Mouse (Mus musculus): ENCODE data around the gene Plcl2. TPM values are rescaled to one million over a fixed set of nuclear protein-coding genes. Genes with fewer than 3 reads are reported as not detected.
"Not testable (repeated sequence)": the region's sequence is repeated elsewhere in the genome, so short reads cannot be mapped to it uniquely, and the experiment has no call there.

Gene Plcl2
- polyA plus RNA-seq, 1 experiment: 4.3 TPM

DNA sequence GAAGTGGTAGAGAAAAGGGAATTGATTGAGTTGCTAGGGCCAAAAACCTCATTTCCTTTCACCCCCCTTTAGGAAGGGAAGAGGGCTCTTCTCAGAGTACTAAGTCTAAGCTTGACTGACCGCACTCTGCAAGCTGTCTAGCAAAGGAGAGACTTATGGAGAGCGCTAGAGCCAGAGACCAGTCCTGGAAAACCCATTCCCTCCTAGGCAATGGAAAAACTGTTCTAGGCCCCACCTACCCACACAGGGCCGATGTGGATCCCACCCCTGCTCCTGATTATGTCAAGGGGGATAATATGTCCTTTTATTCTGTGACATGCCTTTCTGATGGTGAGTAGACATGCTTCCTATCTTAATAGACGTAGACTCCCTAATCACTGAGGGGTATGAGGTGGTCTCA is 116.4 kb downstream of the Plcl2 start:
- H3K79me2 ChIP-seq (ENCODE audit: control insufficient read depth, insufficient read depth): no peaks in the 10 kb centered on the region
- no peaks in the 10 kb centered on the region for H3K27me3 ChIP-seq (ENCODE audit: control insufficient read depth, insufficient read depth, insufficient read length)
- TF ChIP-seq CTCF (IDR thresholded peaks at IDR 0.05; ENCODE audit: control insufficient read depth, insufficient read depth, insufficient read length) (no peak), USF1 (IDR thresholded peaks at IDR 0.05; ENCODE audit: low read depth) (no peak), MYOG (IDR thresholded peaks at IDR 0.05; ENCODE audit: control insufficient read depth, extremely low read depth, insufficient read length) (no peak), FOSL1 (IDR thresholded peaks at IDR 0.05; ENCODE audit: insufficient read depth, low read length, poor library complexity, severe bottlenecking) (no peak), CEBPB (IDR thresholded peaks at IDR 0.05; ENCODE audit: low read depth) (no peak), MAX (IDR thresholded peaks at IDR 0.05) (no peak), MYOD1 (IDR thresholded peaks at IDR 0.05; ENCODE audit: control insufficient read depth, insufficient read length, low read depth) (no peak)
- no peak overlapping the region for H3ac ChIP-seq (ENCODE audit: control insufficient read depth, insufficient read length, low read depth)
- no peaks in the 10 kb centered on the region for H3K79me3 ChIP-seq (ENCODE audit: low read depth)
- H3K36me3 ChIP-seq (ENCODE audit: control insufficient read depth, insufficient read depth): no peaks in the 10 kb centered on the region
- H3K4me3 ChIP-seq (ENCODE audit: insufficient read depth, poor library complexity, severe bottlenecking): no peak overlapping the region

DNA sequence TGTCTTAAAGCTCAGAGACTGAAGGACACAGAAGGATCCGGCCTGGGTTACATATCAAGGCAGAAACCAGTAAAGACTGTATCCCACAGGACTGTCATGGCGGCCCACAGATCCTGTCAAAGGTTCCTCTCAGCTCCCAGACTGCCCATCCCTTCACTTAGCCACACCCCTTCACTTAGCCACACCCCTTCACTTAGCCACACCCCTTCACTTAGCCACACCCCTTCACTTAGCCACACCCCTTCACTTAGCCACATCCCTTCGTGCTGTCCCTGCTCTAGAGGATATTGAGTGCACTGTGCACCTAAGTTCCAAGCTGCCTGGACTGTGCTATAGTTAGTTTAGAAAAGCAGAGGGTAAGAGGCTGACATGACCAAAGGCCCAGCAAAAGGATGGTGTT is 118.5 kb downstream of the Plcl2 start:
- no peak overlapping the region for H3ac ChIP-seq (ENCODE audit: control insufficient read depth, insufficient read length, low read depth)
- no peaks in the 10 kb centered on the region for H3K79me2 ChIP-seq (ENCODE audit: control insufficient read depth, insufficient read depth)
- no peak for TF ChIP-seq MAX (IDR thresholded peaks at IDR 0.05)
- no peak for TF ChIP-seq CEBPB (IDR thresholded peaks at IDR 0.05; ENCODE audit: low read depth)
- no peak for TF ChIP-seq FOSL1 (IDR thresholded peaks at IDR 0.05; ENCODE audit: insufficient read depth, low read length, poor library complexity, severe bottlenecking)
- H3K4me3 ChIP-seq (ENCODE audit: insufficient read depth, poor library complexity, severe bottlenecking): no peak overlapping the region
- no peaks in the 10 kb centered on the region for H3K79me3 ChIP-seq (ENCODE audit: low read depth)
- no peaks in the 10 kb centered on the region for H3K27me3 ChIP-seq (ENCODE audit: control insufficient read depth, insufficient read depth, insufficient read length)
- H3K36me3 ChIP-seq (ENCODE audit: control insufficient read depth, insufficient read depth): no peaks in the 10 kb centered on the region

DNA sequence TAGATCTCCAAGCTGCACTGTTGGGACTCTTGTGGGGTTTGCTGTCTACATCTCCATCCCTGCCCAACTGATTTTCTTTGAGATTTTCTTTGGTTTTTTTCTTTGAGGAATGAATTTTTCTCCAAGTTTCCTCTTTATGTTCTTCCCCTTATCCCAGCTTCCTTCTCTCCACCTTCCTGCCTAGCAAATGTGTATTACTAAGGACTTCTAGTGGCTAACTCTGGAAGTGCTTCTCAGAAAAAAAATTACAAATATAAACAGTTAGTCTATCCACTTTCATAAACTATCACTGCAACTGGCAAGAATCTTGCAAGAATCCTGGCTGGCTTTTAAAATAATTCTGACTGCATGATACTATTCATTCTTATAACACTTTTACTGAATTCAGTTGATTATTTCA is 119.5 kb downstream of the Plcl2 start:
- TF ChIP-seq MYOD1 (IDR thresholded peaks at IDR 0.05; ENCODE audit: control insufficient read depth, insufficient read length, low read depth): no peak
- TF ChIP-seq USF1 (IDR thresholded peaks at IDR 0.05; ENCODE audit: low read depth): no peak
- TF ChIP-seq CTCF (IDR thresholded peaks at IDR 0.05; ENCODE audit: control insufficient read depth, insufficient read depth, insufficient read length): no peak
- TF ChIP-seq CEBPB (IDR thresholded peaks at IDR 0.05; ENCODE audit: low read depth): no peak

DNA sequence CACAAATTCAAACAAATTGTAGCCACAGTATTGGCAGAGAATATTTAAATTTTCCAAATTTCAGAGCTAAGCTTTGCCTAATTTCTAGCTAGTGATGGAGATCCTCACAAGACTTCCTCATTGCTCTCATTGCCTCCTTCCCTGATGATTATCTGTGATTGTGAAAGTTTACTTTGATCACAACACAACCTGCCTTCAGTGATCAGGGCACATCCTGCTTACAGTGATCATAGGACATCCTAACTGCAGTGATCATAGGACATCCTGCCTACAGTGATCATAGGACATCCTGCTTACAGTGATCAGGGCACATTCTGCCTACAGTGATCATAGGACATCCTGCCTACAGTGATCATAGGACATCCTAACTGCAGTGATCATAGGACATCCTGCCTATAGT is 121.8 kb downstream of the Plcl2 start:
- not testable (repeated sequence) for H3ac ChIP-seq (ENCODE audit: control insufficient read depth, insufficient read length, low read depth); H3K4me3 ChIP-seq (ENCODE audit: insufficient read depth, poor library complexity, severe bottlenecking); H3K79me2 ChIP-seq (ENCODE audit: control insufficient read depth, insufficient read depth); H3K79me3 ChIP-seq (ENCODE audit: low read depth); H3K27me3 ChIP-seq (ENCODE audit: control insufficient read depth, insufficient read depth, insufficient read length); H3K36me3 ChIP-seq (ENCODE audit: control insufficient read depth, insufficient read depth)

More for the DNA sequence above, 119.5 kb downstream of the Plcl2 start:
- Histone ChIP-seq H3K79me2 (ENCODE audit: control insufficient read depth, insufficient read depth) (no peaks in the 10 kb centered on the region), H3K79me3 (ENCODE audit: low read depth) (no peaks in the 10 kb centered on the region), H3K4me3 (ENCODE audit: insufficient read depth, poor library complexity, severe bottlenecking) (no peak overlapping the region), H3K36me3 (ENCODE audit: control insufficient read depth, insufficient read depth) (no peaks in the 10 kb centered on the region), H3K27me3 (ENCODE audit: control insufficient read depth, insufficient read depth, insufficient read length) (no peaks in the 10 kb centered on the region), H3ac (ENCODE audit: control insufficient read depth, insufficient read length, low read depth) (no peak overlapping the region)

DNA sequence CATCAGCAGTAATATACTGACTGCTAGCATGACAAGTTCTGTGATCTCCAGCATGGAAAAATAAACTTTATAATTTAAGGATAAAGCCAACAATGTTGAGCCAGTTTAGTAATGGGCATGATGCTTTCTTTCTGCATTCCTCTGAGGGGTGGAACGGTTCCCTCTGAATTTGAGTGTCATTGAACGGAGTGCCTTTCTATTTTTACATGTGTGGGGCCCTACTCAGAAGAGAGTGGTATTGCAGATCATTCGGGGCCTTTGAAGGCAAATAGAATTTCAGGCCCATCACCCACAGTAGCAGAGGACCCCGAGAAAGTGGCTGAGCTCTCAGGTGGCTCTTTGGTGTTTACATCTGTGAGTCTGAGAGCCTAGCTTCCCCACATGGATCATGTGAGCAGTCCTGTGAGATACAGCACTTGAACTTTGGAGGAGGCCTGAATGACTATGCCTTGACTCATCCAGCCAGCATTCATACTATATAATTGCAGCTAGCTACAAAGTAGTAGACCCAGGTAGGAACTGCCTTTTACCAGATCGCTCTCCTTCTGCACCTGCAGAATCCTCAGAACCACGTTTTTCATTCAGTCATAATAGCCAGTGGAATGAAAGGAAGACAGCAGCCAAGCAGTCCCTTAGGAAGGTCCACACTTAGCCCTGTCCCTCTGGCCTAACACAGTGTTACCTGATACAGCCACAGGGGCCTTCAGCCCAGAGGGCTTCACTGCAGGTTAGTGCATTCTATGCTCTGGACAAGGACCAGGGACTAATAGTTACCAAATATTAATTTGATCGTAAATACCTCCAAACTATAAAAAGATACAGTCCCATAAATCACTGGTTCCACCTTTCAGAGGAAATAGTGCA is 125.0 kb downstream of the Plcl2 start:
- no peak overlapping the region for H3K4me3 ChIP-seq (ENCODE audit: insufficient read depth, poor library complexity, severe bottlenecking)
- no peaks in the 10 kb centered on the region for H3K79me3 ChIP-seq (ENCODE audit: low read depth)
- TF ChIP-seq MAX (IDR thresholded peaks at IDR 0.05) (no peak), CEBPB (IDR thresholded peaks at IDR 0.05; ENCODE audit: low read depth) (no peak), MYOG (IDR thresholded peaks at IDR 0.05; ENCODE audit: control insufficient read depth, extremely low read depth, insufficient read length) (no peak), FOSL1 (IDR thresholded peaks at IDR 0.05; ENCODE audit: insufficient read depth, low read length, poor library complexity, severe bottlenecking) (no peak), CTCF (IDR thresholded peaks at IDR 0.05; ENCODE audit: control insufficient read depth, insufficient read depth, insufficient read length) (no peak), MYOD1 (IDR thresholded peaks at IDR 0.05; ENCODE audit: control insufficient read depth, insufficient read length, low read depth) (no peak), USF1 (IDR thresholded peaks at IDR 0.05; ENCODE audit: low read depth) (no peak)
- H3K79me2 ChIP-seq (ENCODE audit: control insufficient read depth, insufficient read depth): no peaks in the 10 kb centered on the region
- H3ac ChIP-seq (ENCODE audit: control insufficient read depth, insufficient read length, low read depth): no peak overlapping the region
- no peaks in the 10 kb centered on the region for H3K27me3 ChIP-seq (ENCODE audit: control insufficient read depth, insufficient read depth, insufficient read length)
- H3K36me3 ChIP-seq (ENCODE audit: control insufficient read depth, insufficient read depth): no peaks in the 10 kb centered on the region

DNA sequence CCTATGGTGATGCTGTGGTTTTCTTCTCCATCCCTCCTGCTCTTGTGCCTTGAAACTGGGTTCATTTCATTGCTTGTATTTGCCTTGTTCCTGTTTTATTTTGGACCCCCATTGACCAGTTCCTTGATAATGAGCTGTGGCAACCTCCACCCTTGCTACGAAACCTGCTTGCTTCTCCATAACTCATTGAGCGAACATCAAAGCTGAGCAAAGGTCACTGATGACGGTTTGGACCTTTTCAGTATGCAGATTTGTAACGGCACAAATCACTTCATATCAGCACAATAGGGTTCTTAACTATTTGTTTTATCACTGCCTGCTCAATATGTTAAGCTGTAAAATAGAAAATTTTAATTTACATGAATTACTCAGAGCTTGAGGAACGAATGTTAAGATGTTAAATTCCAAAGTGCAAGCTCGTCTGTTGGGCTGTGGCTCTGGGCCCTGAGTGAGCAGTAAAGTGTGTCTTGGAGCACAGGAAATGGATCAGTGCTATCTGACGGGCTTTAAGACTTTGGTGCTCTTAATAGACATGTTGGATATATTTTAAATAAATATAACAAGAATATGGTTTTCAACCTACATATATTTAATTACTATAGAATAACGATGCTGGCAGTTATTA is 126.9 kb downstream of the Plcl2 start:
- no peak for TF ChIP-seq MYOD1 (IDR thresholded peaks at IDR 0.05; ENCODE audit: control insufficient read depth, insufficient read length, low read depth)
- TF ChIP-seq MAX (IDR thresholded peaks at IDR 0.05): no peak
- no peak for TF ChIP-seq FOSL1 (IDR thresholded peaks at IDR 0.05; ENCODE audit: insufficient read depth, low read length, poor library complexity, severe bottlenecking)
- TF ChIP-seq USF1 (IDR thresholded peaks at IDR 0.05; ENCODE audit: low read depth): no peak
- no peak for TF ChIP-seq MYOG (IDR thresholded peaks at IDR 0.05; ENCODE audit: control insufficient read depth, extremely low read depth, insufficient read length)
- no peak for TF ChIP-seq CEBPB (IDR thresholded peaks at IDR 0.05; ENCODE audit: low read depth)
- no peak for TF ChIP-seq CTCF (IDR thresholded peaks at IDR 0.05; ENCODE audit: control insufficient read depth, insufficient read depth, insufficient read length)
- Histone ChIP-seq H3K79me3 (ENCODE audit: low read depth) (no peaks in the 10 kb centered on the region), H3ac (ENCODE audit: control insufficient read depth, insufficient read length, low read depth) (no peak overlapping the region), H3K79me2 (ENCODE audit: control insufficient read depth, insufficient read depth) (no peaks in the 10 kb centered on the region), H3K27me3 (ENCODE audit: control insufficient read depth, insufficient read depth, insufficient read length) (no peaks in the 10 kb centered on the region), H3K4me3 (ENCODE audit: insufficient read depth, poor library complexity, severe bottlenecking) (no peak overlapping the region), H3K36me3 (ENCODE audit: control insufficient read depth, insufficient read depth) (no peaks in the 10 kb centered on the region)

Data from C2C12 (cell line).